Mouse (Mus musculus) stomach, postnatal 0 days (tissue): Measurements from ENCODE around the gene Sipa1l1. TPM values are rescaled to one million over a fixed set of nuclear protein-coding genes. Genes with fewer than 3 reads are reported as not detected.

ENCODE experiments used
- ATAC-seq: fragments of 200-750 bp; cut with Nextera tagmentation; 2 replicates; pipeline ENCODE4 v1.8.0; 2017; ENCODE audit not compliant: low FRiP score, low TSS enrichment
- DNase-seq: peaks from one replicate; pipeline ENCODE4 v3.0.0-alpha.2; 2016; ENCODE audit warnings: low spot score
- H3K27ac ChIP-seq: fragments of 300-500 bp; sonication (generic); replicated peaks from 2 replicates; pipeline ENCODE4 v1.5.1; 2014; ENCODE audit warnings: mild to moderate bottlenecking, control low read depth
- H3K27me3 ChIP-seq: fragments of 300-500 bp; sonication (generic); 2 replicates; pipeline ENCODE4 v1.6.1; 2014; ENCODE audit warnings: low read length; ENCODE audit not compliant: control insufficient read depth, insufficient read depth
- H3K36me3 ChIP-seq: fragments of 300-500 bp; sonication (generic); 2 replicates; pipeline ENCODE4 v1.6.1; 2014; ENCODE audit warnings: low read length, mixed read lengths; ENCODE audit not compliant: control insufficient read depth, insufficient read depth
- H3K4me1 ChIP-seq: fragments of 300-500 bp; sonication (generic); replicated peaks from 2 replicates; pipeline ENCODE4 v1.6.1; 2014; ENCODE audit warnings: antibody characterized with exemption; ENCODE audit not compliant: control insufficient read depth, insufficient read depth
- H3K4me2 ChIP-seq: fragments of 300-500 bp; sonication (generic); replicated peaks from 2 replicates; pipeline ENCODE4 v1.6.1; 2014; ENCODE audit warnings: low read depth, mild to moderate bottlenecking, control low read depth, moderate library complexity
- H3K4me3 ChIP-seq: fragments of 300-500 bp; sonication (generic); 2 replicates; pipeline ENCODE4 v1.5.1; 2014; ENCODE audit warnings: low read depth, low read length, control low read depth
- H3K9ac ChIP-seq: fragments of 300-500 bp; sonication (generic); 2 replicates; pipeline ENCODE4 v1.6.1; 2014; ENCODE audit warnings: mild to moderate bottlenecking, low read length, control low read depth, mixed read lengths
- H3K9me3 ChIP-seq: fragments of 300-500 bp; sonication (generic); 2 replicates; pipeline ENCODE4 v1.6.1; 2016; ENCODE audit warnings: low read length; ENCODE audit not compliant: control insufficient read depth
- CTCF ChIP-seq: IDR thresholded peaks from 2 replicates; pipeline ENCODE4 v1.5.1; 2016; ENCODE audit warnings: antibody characterized with exemption, low read depth, mild to moderate bottlenecking, moderate library complexity
- EP300 ChIP-seq: optimal IDR thresholded peaks from 2 replicates; pipeline ENCODE3; 2016; ENCODE audit warnings: antibody characterized with exemption
- WGBS: fragments of 180-500 bp; shearing (Covaris S2); extraction: QIAGEN DNeasy Blood & Tissue Kit; methylation state at CpG from one replicate; pipeline ENCODE4 v1.1.7; 2014; 5-methylcytosine and 5-hydroxymethylcytosine counted together
- polyA plus RNA-seq: library from polyadenylated mRNA; unstranded; fragments of >200 nt; fragmentation: Nextera tagmentation; extraction: Ambion mirVana; gene quantifications from 2 replicates; pipeline ENCODE4 v1.2.1, GENCODE M21; 2015

The Sipa1l1 gene
- polyA plus RNA-seq, 1 experiment from 2014 or later: 9.2 TPM

DNA sequence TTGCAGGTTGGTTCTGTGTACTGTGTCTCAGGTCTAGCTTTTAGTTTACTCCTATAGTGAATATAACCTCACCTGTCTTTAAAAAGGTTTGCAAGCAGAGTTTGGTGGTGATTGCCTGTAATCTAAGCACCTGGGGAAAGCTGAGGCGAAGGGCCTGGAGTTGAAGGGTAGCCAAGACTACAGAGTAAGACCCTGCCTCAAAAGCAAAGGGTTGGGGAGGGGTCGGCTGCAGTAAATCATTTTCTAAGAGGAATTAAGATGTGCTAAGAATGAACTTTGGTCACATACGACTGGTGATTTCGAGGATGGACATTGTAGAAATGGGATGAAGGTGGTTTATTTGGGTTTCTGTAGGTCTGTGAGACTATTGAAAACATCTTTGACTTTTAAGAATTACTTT, 169.4 kb downstream of the Sipa1l1 start:
- Histone ChIP-seq H3K9me3 (no peaks in the 10 kb centered on the region), H3K4me1 (0 out of 2 replicates have a peak, but pooled peaks cover 5% of the 10 kb centered on the region), H3K27me3 (no peaks in the 10 kb centered on the region), H3K27ac (no peak overlapping the region; the same call in 1 of the 2 replicates), H3K9ac (no peak overlapping the region), H3K4me2 (no peak overlapping the region), H3K4me3 (no peak overlapping the region), H3K36me3 (0 out of 2 replicates have a peak, but pooled peaks cover 2% of the 10 kb centered on the region)
- WGBS: 78% methylated on average over 4 of the region's 4 CpGs
- TF ChIP-seq CTCF (no peak), EP300 (no peak)
- ATAC-seq (no peak), DNase-seq (no peak)

DNA sequence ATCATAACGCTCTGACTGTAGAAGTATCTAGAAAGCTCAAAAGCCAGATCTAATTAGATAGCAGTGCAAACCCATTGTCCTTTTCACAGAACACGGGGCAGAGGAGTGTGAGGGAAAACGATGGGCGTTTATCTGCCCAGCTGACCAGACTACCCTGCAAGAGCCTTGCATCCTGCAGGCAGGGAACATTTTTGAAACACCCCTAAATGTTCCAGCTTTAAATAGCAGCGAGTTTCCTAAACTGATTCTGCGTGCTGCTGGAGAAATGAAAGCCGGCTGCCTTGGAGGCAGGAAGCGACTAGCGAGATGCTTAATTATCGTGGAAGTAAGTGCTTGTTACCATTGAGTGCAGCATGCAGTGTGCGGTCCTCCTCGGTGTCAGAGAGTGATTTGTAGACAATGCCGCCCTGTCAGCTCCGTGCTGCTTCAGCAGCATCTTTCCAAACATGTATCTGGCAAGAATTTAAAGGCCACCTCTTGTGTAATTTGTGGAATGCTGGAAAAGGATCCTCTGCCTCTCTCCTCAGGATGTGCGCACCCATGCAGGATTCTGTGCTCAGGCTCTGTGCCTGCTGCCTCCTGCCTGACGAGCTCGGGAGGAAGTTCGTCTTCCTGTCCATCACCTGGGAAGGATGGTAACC, 170.2 kb downstream of the Sipa1l1 start:
- WGBS: 27% methylated on average over 18 of the region's 18 CpGs
- DNase-seq: no peak

DNA sequence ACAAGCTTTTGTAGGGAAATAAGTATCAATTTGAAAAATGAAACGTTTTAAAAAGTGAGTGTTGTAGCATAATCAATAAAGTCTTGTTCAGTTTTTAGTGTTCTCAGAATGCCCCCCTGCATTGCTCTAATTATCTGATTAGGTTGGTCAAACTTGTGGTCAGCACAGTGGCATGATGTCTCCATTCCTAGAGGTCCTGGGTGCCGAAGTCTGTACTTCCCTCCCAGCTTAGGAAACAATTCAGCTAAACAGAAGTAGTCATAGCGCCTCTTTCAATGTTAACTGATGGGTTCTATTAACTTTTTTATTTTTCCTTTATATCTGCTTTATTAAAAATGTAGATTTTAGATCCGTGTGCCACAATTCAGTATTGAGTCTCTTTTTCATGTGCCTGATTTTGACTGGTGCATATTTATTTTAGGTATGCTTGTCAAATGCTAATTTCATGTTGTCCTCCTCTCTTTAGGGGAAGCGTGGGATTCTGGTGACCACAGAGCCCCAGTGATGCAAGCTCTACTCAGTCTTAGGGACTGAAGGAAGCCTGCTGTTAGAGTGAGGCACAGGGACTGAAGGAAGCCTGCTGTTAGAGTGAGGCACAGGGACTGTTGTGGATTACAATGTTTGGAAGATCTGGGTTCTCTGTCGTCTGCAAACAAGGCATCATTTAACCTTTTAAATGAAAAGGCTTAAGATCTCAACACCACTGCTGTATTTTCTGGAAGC, 171.2 kb downstream of the Sipa1l1 start:
- TF ChIP-seq EP300: no peak
- TF ChIP-seq CTCF: no peak
- H3K27ac ChIP-seq: peak overlapping the region; percentile 69; the same call in 1 of the 2 replicates
- no peaks in the 10 kb centered on the region for H3K27me3 ChIP-seq
- no peak for DNase-seq
- ATAC-seq: no peak
- H3K9ac ChIP-seq: no peak overlapping the region
- H3K4me3 ChIP-seq: 0 out of 2 replicates have a peak overlapping the region, but pooled peaks have one; percentile 30
- H3K9me3 ChIP-seq: no peaks in the 10 kb centered on the region
- H3K4me2 ChIP-seq: peak overlapping the region; percentile 48
- 0 out of 2 replicates have a peak, but pooled peaks cover 2% of the 10 kb centered on the region for H3K4me1 ChIP-seq
- 60% methylated on average over 6 of the region's 6 CpGs for WGBS
- H3K36me3 ChIP-seq: 0 out of 2 replicates have a peak, but pooled peaks cover 2% of the 10 kb centered on the region

More for the DNA sequence above, 170.2 kb downstream of the Sipa1l1 start:
- Histone ChIP-seq H3K9ac (peak overlapping the region; percentile 35; the same call in 1 of the 2 replicates), H3K36me3 (0 out of 2 replicates have a peak, but pooled peaks cover 2% of the 10 kb centered on the region), H3K4me3 (peak overlapping the region; percentile 30), H3K4me1 (0 out of 2 replicates have a peak, but pooled peaks cover 5% of the 10 kb centered on the region), H3K27ac (peak overlapping the region; percentile 69), H3K27me3 (no peaks in the 10 kb centered on the region), H3K4me2 (peak overlapping the region; percentile 48), H3K9me3 (no peaks in the 10 kb centered on the region)
- TF ChIP-seq CTCF (0 out of 2 replicates have a peak, but pooled peaks have one; percentile 3), EP300 (no peak)
- no peak; the same call in 1 of the 2 replicates for ATAC-seq

DNA sequence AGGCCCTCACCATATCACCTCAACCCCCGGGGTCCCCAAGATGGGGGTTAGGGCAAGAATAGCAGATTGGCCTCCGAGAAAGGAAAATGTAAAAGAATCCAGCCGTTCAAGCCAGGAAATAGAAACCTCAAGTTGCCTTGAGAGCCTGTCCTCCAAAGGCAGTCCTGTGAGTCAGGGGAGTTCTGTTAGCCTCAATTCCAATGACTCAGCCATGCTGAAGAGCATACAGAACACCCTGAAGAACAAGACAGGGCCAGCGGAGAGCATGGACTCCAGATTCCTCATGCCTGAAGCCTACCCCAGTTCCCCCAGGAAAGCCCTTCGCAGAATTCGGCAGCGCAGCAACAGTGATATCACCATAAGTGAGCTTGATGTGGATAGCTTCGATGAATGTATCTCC, 172.1 kb downstream of the Sipa1l1 start:
- H3K27me3 ChIP-seq: no peaks in the 10 kb centered on the region
- no peak overlapping the region for H3K9ac ChIP-seq
- no peaks in the 10 kb centered on the region for H3K9me3 ChIP-seq
- H3K27ac ChIP-seq: 0 out of 2 replicates have a peak overlapping the region, but pooled peaks have one; percentile 13
- H3K36me3 ChIP-seq: 0 out of 2 replicates have a peak, but pooled peaks cover 2% of the 10 kb centered on the region
- 90% methylated on average over 8 of the region's 8 CpGs for WGBS
- 0 out of 2 replicates have a peak overlapping the region, but pooled peaks have one; percentile 5 for H3K4me2 ChIP-seq
- H3K4me1 ChIP-seq: 0 out of 2 replicates have a peak, but pooled peaks cover 2% of the 10 kb centered on the region
- H3K4me3 ChIP-seq: no peak overlapping the region
- DNase-seq (no peak), ATAC-seq (no peak)
- TF ChIP-seq EP300: no peak
- no peak for TF ChIP-seq CTCF

DNA sequence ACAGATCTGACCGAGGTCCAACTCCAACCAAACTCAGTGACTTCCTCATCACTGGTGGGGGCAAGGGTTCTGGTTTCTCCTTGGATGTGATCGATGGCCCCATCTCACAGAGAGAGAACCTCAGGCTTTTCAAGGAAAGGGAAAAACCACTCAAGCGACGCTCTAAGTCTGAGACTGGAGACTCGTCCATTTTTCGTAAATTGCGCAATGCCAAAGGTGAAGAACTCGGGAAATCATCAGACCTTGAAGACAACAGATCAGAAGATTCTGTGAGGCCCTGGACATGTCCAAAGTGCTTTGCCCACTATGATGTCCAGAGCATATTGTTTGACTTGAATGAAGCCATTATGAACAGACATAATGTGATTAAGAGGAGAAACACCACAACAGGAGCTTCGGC, 172.6 kb downstream of the Sipa1l1 start:
- no peak overlapping the region for H3K4me3 ChIP-seq
- no peaks in the 10 kb centered on the region for H3K9me3 ChIP-seq
- 96% methylated on average over 9 of the region's 9 CpGs for WGBS
- ATAC-seq (no peak), DNase-seq (no peak)
- 0 out of 2 replicates have a peak, but pooled peaks cover 2% of the 10 kb centered on the region for H3K36me3 ChIP-seq
- 0 out of 2 replicates have a peak, but pooled peaks cover 2% of the 10 kb centered on the region for H3K4me1 ChIP-seq
- no peak overlapping the region for H3K4me2 ChIP-seq
- no peak overlapping the region for H3K9ac ChIP-seq
- no peak overlapping the region for H3K27ac ChIP-seq
- TF ChIP-seq EP300: no peak
- no peak for TF ChIP-seq CTCF
- no peaks in the 10 kb centered on the region for H3K27me3 ChIP-seq
